ENCODE assay signal across 8 mouse cellular contexts in genomic region chr7:25278341-25279075, GRCm38 (mm10). TPM values are rescaled to one million over a fixed set of nuclear protein-coding genes. Genes with fewer than 3 reads are reported as not detected.
DNase-seq lines count a peak whose midpoint lies in the region; ATAC-seq and TF ChIP-seq lines count a peak whose summit lies in the region.

No protein-coding gene starts in this region.

- peak overlapping the region; percentile 59 for H3K4me3 ChIP-seq in hindbrain, embryonic 16.5 days (ENCODE audit: low read length)

- H3K9me3 ChIP-seq in hindbrain, embryonic 16.5 days (ENCODE audit: control insufficient read depth, low read length): no peaks in the 10 kb centered on the region

- peak overlapping the region; percentile 73 for H3K4me2 ChIP-seq in hindbrain, embryonic 16.5 days (ENCODE audit: low read length)

- H3K36me3 ChIP-seq in hindbrain, embryonic 16.5 days (ENCODE audit: control insufficient read depth, insufficient read depth, low read length): no peaks in the 10 kb centered on the region

- DNase-seq in Patski (ENCODE audit: low read depth, low spot score): no peak
- DNase-seq in cerebellum, postnatal 10 days: peak; percentile 90 to 91
- DNase-seq in frontal cortex, postnatal 25 days (ENCODE audit: low spot score in 2 of 2): peak; percentile 65 to 78
- DNase-seq in left cerebral cortex, adult 18-20 months (ENCODE audit: low spot score in 2 of 2): peak; percentile 76 to 79
- DNase-seq in lung, postnatal 36 days: peak; percentile 91
- DNase-seq in retina, embryonic 14.5 days (ENCODE audit: low spot score): peak; percentile 85
- peak; percentile 90 for DNase-seq in thymus, postnatal 25 days

- no peaks in the 10 kb centered on the region for H3K27me3 ChIP-seq in Patski
- H3K27me3 ChIP-seq in hindbrain, embryonic 16.5 days (replicated peaks; ENCODE audit: control insufficient read depth, insufficient read depth, low read length): no peaks in the 10 kb centered on the region

- peak overlapping the region; percentile 83 for H3K9ac ChIP-seq in hindbrain, embryonic 16.5 days (ENCODE audit: low read depth, low read length)

- ATAC-seq in Patski: peak; percentile 44
- peak; percentile 72 for ATAC-seq in hindbrain, embryonic 16.5 days

- in situ Hi-C loops in Patski (cut with MboI; ENCODE audit: low pct_unique_long_range_greater_than_20kb): loop anchor here (5.0 kb wide), 1 partner anchor 36 kb away; no protein-coding TSS in a partner anchor

- H3K4me1 ChIP-seq in hindbrain, embryonic 16.5 days (ENCODE audit: control insufficient read depth, insufficient read depth, low read depth, low read length): peaks cover 48% of the 10 kb centered on the region

- under 1% methylated on average over 48 of the region's 60 CpGs for WGBS in hindbrain, embryonic 16.5 days

- peak overlapping the region; percentile 99 for H3K27ac ChIP-seq in hindbrain, embryonic 16.5 days (ENCODE audit: low read depth, low read length)

- CTCF ChIA-PET in Patski (lab: Charles Lee): interaction anchor here (0.6 to 2.3 kb wide), 18 partner anchors 9 to 124 kb away, joined by 3 to 12 read pairs (median 4); partner anchors contain the start of genes Cic, Dedd2 and Megf8

- no peak for TF ChIP-seq CTCF in Patski (IDR thresholded peaks at IDR 0.05)

- POLR2A ChIA-PET in Patski (lab: Charles Lee): interaction anchor here (0.6 to 1.1 kb wide), 3 partner anchors 20 to 42 kb away, joined by 3 to 6 read pairs (median 4); no protein-coding TSS in a partner anchor

RNA-seq across cellular contexts. Expression of gene Cic, which starts 11.0 kb away (rescaled TPM):
- polyA plus RNA-seq in Patski (2021): 138 TPM
- 31.0 and 36.4 TPM in 2 replicates for polyA plus RNA-seq in hindbrain, embryonic 16.5 days (2015; fragmentation: Nextera tagmentation; extraction: Ambion mirVana)
- 100 to 1,000 TPM; 212 to 225 TPM for total RNA-seq in left cerebral cortex, adult 18-20 months (2021)

RNA-seq across cellular contexts. Expression of gene Pafah1b3, which starts 19.3 kb away (rescaled TPM):
- polyA plus RNA-seq in Patski (2021): 157 TPM
- polyA plus RNA-seq in hindbrain, embryonic 16.5 days (2015; fragmentation: Nextera tagmentation; extraction: Ambion mirVana): 566 and 571 TPM in 2 replicates
- total RNA-seq in left cerebral cortex, adult 18-20 months (2021): 10 to 100 TPM; 35.7 to 36.9 TPM

RNA-seq across cellular contexts. Expression of gene Prr19, which starts 22.7 kb away (rescaled TPM):
- 0.18 TPM for polyA plus RNA-seq in Patski (2021)
- 4.7 and 4.8 TPM in 2 replicates for polyA plus RNA-seq in hindbrain, embryonic 16.5 days (2015; fragmentation: Nextera tagmentation; extraction: Ambion mirVana)
- total RNA-seq in left cerebral cortex, adult 18-20 months (2021): not detected

RNA-seq across cellular contexts. Expression of gene Tmem145, which starts 27.4 kb away (rescaled TPM):
- polyA plus RNA-seq in Patski (2021): 1.7 TPM
- 78.7 and 85.0 TPM in 2 replicates for polyA plus RNA-seq in hindbrain, embryonic 16.5 days (2015; fragmentation: Nextera tagmentation; extraction: Ambion mirVana)
- 10 to 100 TPM; 45.4 to 46.6 TPM for total RNA-seq in left cerebral cortex, adult 18-20 months (2021)

RNA-seq across cellular contexts. Expression of gene Erf, which starts 27.9 kb away (rescaled TPM):
- polyA plus RNA-seq in Patski (2021): 45.9 TPM
- polyA plus RNA-seq in hindbrain, embryonic 16.5 days (2015; fragmentation: Nextera tagmentation; extraction: Ambion mirVana): 3.7 and 4.3 TPM in 2 replicates
- total RNA-seq in left cerebral cortex, adult 18-20 months (2021): 10 to 100 TPM; 60.8 to 65.2 TPM
